ENCODE assay signal across 8 mouse cellular contexts in genomic region chr6:83913710-83914109, GRCm38 (mm10). TPM values are rescaled to one million over a fixed set of nuclear protein-coding genes. Genes with fewer than 3 reads are reported as not detected.
A peak's percentile ranks its signal among the peaks of the same experiment; 100 is the strongest.
DNase-seq lines count a peak whose midpoint lies in the region; ATAC-seq and TF ChIP-seq lines count a peak whose summit lies in the region.

No protein-coding gene starts in this region.

- H3K27me3 ChIP-seq in intestine, embryonic 16.5 days (replicated peaks; ENCODE audit: control insufficient read depth, insufficient read depth, low read length): no peaks in the 10 kb centered on the region
- H3K27me3 ChIP-seq in stomach, embryonic 15.5 days (replicated peaks): no peaks in the 10 kb centered on the region

- H3K36me3 ChIP-seq in intestine, embryonic 16.5 days (ENCODE audit: control insufficient read depth, insufficient read depth, low read length): no peaks in the 10 kb centered on the region
- H3K36me3 ChIP-seq in stomach, embryonic 15.5 days: no peaks in the 10 kb centered on the region

- peak overlapping the region; percentile 99 for H3K4me3 ChIP-seq in gastrocnemius, adult 2 months
- H3K4me3 ChIP-seq in intestine, embryonic 16.5 days (ENCODE audit: low read length): peak overlapping the region; percentile 99; the same call in 1 of the 2 replicates
- H3K4me3 ChIP-seq in stomach, embryonic 15.5 days (replicated peaks): no peak overlapping the region

- peak; percentile 9; the same call in 1 of the 2 replicates for ATAC-seq in intestine, embryonic 16.5 days
- no peak for ATAC-seq in stomach, embryonic 15.5 days (ENCODE audit: insufficient read depth, low FRiP score, low read depth)

- intact Hi-C loops in gastrocnemius, adult 2 months (cut with DNase I): loop anchor here (1.0 kb wide), 1 partner anchor 32 kb away; no protein-coding TSS in a partner anchor

- H3K4me2 ChIP-seq in intestine, embryonic 16.5 days (ENCODE audit: low read depth, low read length): peak overlapping the region; percentile 24; the same call in 1 of the 2 replicates
- peak overlapping the region; percentile 17; the same call in 1 of the 2 replicates for H3K4me2 ChIP-seq in stomach, embryonic 15.5 days

- no peaks in the 10 kb centered on the region for H3K9me3 ChIP-seq in intestine, embryonic 16.5 days (ENCODE audit: control insufficient read depth, low read length)
- no peaks in the 10 kb centered on the region for H3K9me3 ChIP-seq in stomach, embryonic 15.5 days

- H3K4me1 ChIP-seq in intestine, embryonic 16.5 days (ENCODE audit: control insufficient read depth, insufficient read depth, low read length): no peaks in the 10 kb centered on the region
- H3K4me1 ChIP-seq in stomach, embryonic 15.5 days: no peaks in the 10 kb centered on the region

- WGBS in intestine, embryonic 16.5 days: 35% methylated on average over 4 of the region's 4 CpGs
- WGBS in stomach, embryonic 15.5 days: 31% methylated on average over 4 of the region's 4 CpGs

- no peak overlapping the region for H3K27ac ChIP-seq in gastrocnemius, adult 2 months
- H3K27ac ChIP-seq in intestine, embryonic 16.5 days (ENCODE audit: low read length): no peak overlapping the region
- H3K27ac ChIP-seq in stomach, embryonic 15.5 days: no peak overlapping the region

- H3K9ac ChIP-seq in intestine, embryonic 16.5 days (ENCODE audit: low read depth, low read length): no peak overlapping the region
- no peak overlapping the region for H3K9ac ChIP-seq in stomach, embryonic 15.5 days

- DNase-seq in gastrocnemius, adult 2 months: no peak
- DNase-seq in gastrocnemius, postnatal 25 days: no peak
- peak; percentile 5 for DNase-seq in thymus, postnatal 14 days
- DNase-seq in thymus, postnatal 4 days: no peak
- no peak for DNase-seq in spleen, postnatal 36 days (ENCODE audit: low spot score in 2 of 2)
- DNase-seq in adrenal gland, postnatal 14 days: no peak

- TF ChIP-seq CTCF in gastrocnemius, adult 2 months (IDR thresholded peaks at IDR 0.05): no peak

RNA-seq across cellular contexts. Expression of gene Zfp638, which starts 46.8 kb away (rescaled TPM):
- total RNA-seq in gastrocnemius, adult 2 months (2021): 10 to 100 TPM; 50.4 to 52.1 TPM
- 10 to 100 TPM; 36.3 to 39.0 TPM for total RNA-seq in gastrocnemius, postnatal 25 days (2021)
- 34.4 and 34.7 TPM in 2 replicates for polyA plus RNA-seq in intestine, embryonic 16.5 days (2015; fragmentation: Nextera tagmentation; extraction: Ambion mirVana)
- 45.2 and 54.1 TPM in 2 replicates for polyA plus RNA-seq in stomach, embryonic 15.5 days (2015; fragmentation: Nextera tagmentation; extraction: Ambion mirVana)
- total RNA-seq in adrenal gland, postnatal 14 days (2021): 91.9 and 93.0 TPM in 2 replicates
